Mouse (Mus musculus) midbrain, embryonic 16.5 days (tissue): ENCODE results near the gene Spock1. TPM values are rescaled to one million over a fixed set of nuclear protein-coding genes. Genes with fewer than 3 reads are reported as not detected.

Experiments used
- ATAC-seq: fragments of 200-750 bp; cut with Nextera tagmentation; 2 replicates; pipeline ENCODE4 v1.8.0; 2017; ENCODE audit warnings: moderate TSS enrichment
- H3K27ac ChIP-seq: fragments of 300-500 bp; sonication (generic); 2 replicates; pipeline ENCODE4 v1.5.1; 2014; ENCODE audit warnings: mild to moderate bottlenecking, low read length, mixed read lengths
- H3K27me3 ChIP-seq: fragments of 300-500 bp; sonication (generic); 2 replicates; pipeline ENCODE4 v1.6.1; 2014; ENCODE audit warnings: low read depth, low read length, mixed read lengths; ENCODE audit not compliant: control insufficient read depth, insufficient read depth
- H3K36me3 ChIP-seq: fragments of 300-500 bp; sonication (generic); 2 replicates; pipeline ENCODE4 v1.6.1; 2014; ENCODE audit warnings: mild to moderate bottlenecking, low read length, moderate library complexity, mixed read lengths; ENCODE audit not compliant: control insufficient read depth, insufficient read depth
- H3K4me1 ChIP-seq: fragments of 300-500 bp; sonication (generic); 2 replicates; pipeline ENCODE4 v1.6.1; 2014; ENCODE audit warnings: mild to moderate bottlenecking, low read length, mixed read lengths; ENCODE audit not compliant: control insufficient read depth, insufficient read depth
- H3K4me2 ChIP-seq: fragments of 300-500 bp; sonication (generic); 2 replicates; pipeline ENCODE4 v1.6.1; 2014; ENCODE audit warnings: mild to moderate bottlenecking, low read length, mixed read lengths
- H3K4me3 ChIP-seq: fragments of 300-500 bp; sonication (generic); 2 replicates; pipeline ENCODE4 v1.5.1; 2014; ENCODE audit warnings: low read depth, mild to moderate bottlenecking, low read length, moderate library complexity, mixed read lengths
- H3K9ac ChIP-seq: fragments of 300-500 bp; sonication (generic); 2 replicates; pipeline ENCODE4 v1.6.1; 2014; ENCODE audit warnings: low read depth, low read length, mixed read lengths
- H3K9me3 ChIP-seq: fragments of 300-500 bp; sonication (generic); replicated peaks from 2 replicates; pipeline ENCODE4 v1.6.1; 2014; ENCODE audit warnings: mild to moderate bottlenecking, low read length, mixed read lengths; ENCODE audit not compliant: control insufficient read depth, poor library complexity, severe bottlenecking
- WGBS: fragments of 180-500 bp; shearing (Covaris S2); extraction: QIAGEN DNeasy Blood & Tissue Kit; methylation state at CpG from one replicate; pipeline ENCODE4 v1.1.7; 2014; 5-methylcytosine and 5-hydroxymethylcytosine counted together
- polyA plus RNA-seq: library from polyadenylated mRNA; unstranded; fragments of >200 nt; fragmentation: Nextera tagmentation; extraction: Ambion mirVana; gene quantifications from 2 replicates; pipeline ENCODE4 v1.2.1, GENCODE M21; 2015

The Spock1 gene
- polyA plus RNA-seq, 1 experiment from 2014 or later, result 81.8 TPM

DNA sequence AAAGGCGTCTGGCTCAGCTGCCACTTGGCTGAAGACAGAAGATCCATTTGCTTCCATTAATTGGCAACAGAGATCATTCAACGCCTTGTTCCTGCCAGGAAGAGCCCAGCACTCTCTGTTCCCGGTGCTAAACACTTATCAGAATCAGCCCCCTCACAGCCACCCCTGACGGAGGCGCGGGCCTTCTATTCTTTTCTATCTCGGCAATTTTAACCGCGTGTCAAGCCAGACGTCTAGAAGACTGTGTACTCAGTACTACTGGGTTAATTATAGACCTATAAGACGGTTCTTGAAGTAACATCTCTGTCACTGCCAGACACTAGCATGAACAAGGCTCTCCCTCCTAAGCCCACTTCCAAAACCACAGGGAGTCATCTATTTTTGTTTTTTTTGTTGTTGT lies 222.9 kb downstream of the Spock1 start:
- H3K36me3 ChIP-seq, result no peaks in the 10 kb centered on the region
- no peaks in the 10 kb centered on the region for H3K9me3 ChIP-seq
- H3K4me1 ChIP-seq, result no peaks in the 10 kb centered on the region
- no peak overlapping the region for H3K4me2 ChIP-seq
- no peak for ATAC-seq
- no peaks in the 10 kb centered on the region for H3K27me3 ChIP-seq
- no peak overlapping the region for H3K9ac ChIP-seq
- no peak overlapping the region for H3K4me3 ChIP-seq
- H3K27ac ChIP-seq, result no peak overlapping the region
- 65% methylated on average over 11 of the region's 11 CpGs for WGBS

DNA sequence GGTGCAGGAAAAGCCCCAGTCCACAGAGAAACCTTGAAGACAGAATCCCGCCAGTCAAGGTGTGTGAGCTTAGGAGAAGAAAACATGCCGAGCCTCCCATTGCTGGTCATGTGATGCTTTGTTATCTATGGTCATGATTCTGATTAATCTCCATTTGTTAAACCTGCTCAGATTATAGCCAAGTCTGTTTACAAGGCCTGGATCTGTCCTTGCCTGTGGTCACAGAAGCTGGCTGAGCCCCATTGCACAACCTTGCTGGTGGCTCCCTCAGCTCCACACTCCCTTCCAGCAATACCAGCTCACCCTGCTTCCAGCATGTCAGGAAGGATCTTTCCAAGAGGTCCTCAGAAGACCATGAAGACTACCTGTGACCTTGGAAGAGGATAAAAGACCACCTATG lies 228.5 kb downstream of the Spock1 start:
- no peaks in the 10 kb centered on the region for H3K9me3 ChIP-seq
- no peaks in the 10 kb centered on the region for H3K27me3 ChIP-seq
- WGBS, result 83% methylated on average over 2 of the region's 2 CpGs
- no peak overlapping the region for H3K27ac ChIP-seq
- no peak overlapping the region for H3K9ac ChIP-seq
- peaks cover 2% of the 10 kb centered on the region; the same call in 1 of the 2 replicates for H3K4me1 ChIP-seq
- ATAC-seq, result no peak
- no peak overlapping the region for H3K4me3 ChIP-seq
- no peaks in the 10 kb centered on the region for H3K36me3 ChIP-seq
- no peak overlapping the region for H3K4me2 ChIP-seq

DNA sequence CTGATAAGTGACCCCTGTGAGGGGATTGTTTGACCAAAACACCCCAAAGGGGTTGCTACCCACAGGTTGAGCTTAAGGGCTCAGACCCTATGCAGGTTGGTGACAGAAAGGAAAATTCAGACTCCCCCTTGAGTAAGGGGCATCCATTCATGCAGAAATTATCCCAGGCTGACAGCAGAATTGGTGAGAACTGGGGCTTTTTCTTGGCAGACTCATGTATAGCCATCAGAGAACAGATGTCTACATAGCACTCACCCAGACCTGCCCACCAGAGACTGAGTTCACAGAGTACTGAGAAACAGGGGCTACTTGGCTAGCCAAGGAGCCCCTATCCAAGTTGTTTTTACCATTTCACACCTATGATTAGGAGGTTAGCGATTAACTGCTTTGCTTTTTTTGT lies 231.3 kb downstream of the Spock1 start:
- H3K27ac ChIP-seq, result no peak overlapping the region
- H3K36me3 ChIP-seq, result no peaks in the 10 kb centered on the region
- no peaks in the 10 kb centered on the region for H3K27me3 ChIP-seq
- ATAC-seq, result no peak
- 88% methylated on average over 1 of the region's 1 CpGs for WGBS
- H3K4me1 ChIP-seq, result peaks cover 5% of the 10 kb centered on the region
- H3K9me3 ChIP-seq, result no peaks in the 10 kb centered on the region
- no peak overlapping the region for H3K4me2 ChIP-seq
- H3K9ac ChIP-seq, result no peak overlapping the region
- no peak overlapping the region for H3K4me3 ChIP-seq

DNA sequence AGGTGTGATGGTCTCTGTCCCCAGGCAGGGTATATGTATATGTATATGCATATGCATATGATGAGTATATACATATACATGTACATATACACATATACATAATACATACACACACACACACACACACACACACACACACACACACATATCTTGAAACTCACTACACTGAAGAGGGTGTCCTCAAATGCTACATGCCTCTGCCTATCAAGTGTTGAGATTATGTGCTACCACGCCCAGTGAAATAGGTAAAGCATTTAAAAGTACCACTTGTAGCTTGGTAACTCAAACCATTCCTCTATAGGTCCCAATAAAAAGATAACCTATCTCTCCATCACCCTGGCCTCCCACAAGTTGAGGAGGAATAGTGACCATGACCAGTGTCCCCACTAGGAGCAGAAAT lies 234.7 kb downstream of the Spock1 start:
- 95% methylated on average over 1 of the region's 1 CpGs for WGBS

DNA sequence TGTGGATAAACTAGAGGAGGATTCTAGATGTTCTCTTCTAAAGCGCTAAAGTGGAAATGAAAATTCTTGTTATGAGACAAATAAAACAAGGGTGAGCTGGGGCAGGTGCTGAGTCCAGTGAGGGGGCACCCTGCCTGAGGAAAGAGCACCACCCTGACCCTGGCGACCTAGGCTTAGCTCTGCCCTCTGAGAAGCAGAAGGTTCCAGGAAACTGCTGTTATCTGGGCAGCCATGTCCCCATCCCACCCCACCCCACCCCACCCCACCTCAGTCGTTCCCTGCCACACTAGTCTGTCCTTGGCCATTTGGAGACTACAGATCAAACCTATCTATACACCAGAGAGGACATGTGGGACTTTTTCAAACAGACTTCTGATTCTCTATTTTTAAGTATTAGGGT lies 235.4 kb downstream of the Spock1 start:
- Histone ChIP-seq H3K27ac (no peak overlapping the region), H3K4me3 (no peak overlapping the region), H3K4me1 (peaks cover 14% of the 10 kb centered on the region), H3K9ac (no peak overlapping the region), H3K36me3 (no peaks in the 10 kb centered on the region), H3K27me3 (no peaks in the 10 kb centered on the region), H3K4me2 (no peak overlapping the region), H3K9me3 (no peaks in the 10 kb centered on the region)
- ATAC-seq, result no peak
- 86% methylated on average over 3 of the region's 3 CpGs for WGBS

More for the DNA sequence above, 234.7 kb downstream of the Spock1 start:
- no peak overlapping the region for H3K4me3 ChIP-seq
- H3K9me3 ChIP-seq, result no peaks in the 10 kb centered on the region
- H3K36me3 ChIP-seq, result no peaks in the 10 kb centered on the region
- no peaks in the 10 kb centered on the region for H3K27me3 ChIP-seq
- no peak for ATAC-seq
- H3K9ac ChIP-seq, result no peak overlapping the region
- H3K4me1 ChIP-seq, result peaks cover 13% of the 10 kb centered on the region
- H3K4me2 ChIP-seq, result no peak overlapping the region
- H3K27ac ChIP-seq, result no peak overlapping the region

DNA sequence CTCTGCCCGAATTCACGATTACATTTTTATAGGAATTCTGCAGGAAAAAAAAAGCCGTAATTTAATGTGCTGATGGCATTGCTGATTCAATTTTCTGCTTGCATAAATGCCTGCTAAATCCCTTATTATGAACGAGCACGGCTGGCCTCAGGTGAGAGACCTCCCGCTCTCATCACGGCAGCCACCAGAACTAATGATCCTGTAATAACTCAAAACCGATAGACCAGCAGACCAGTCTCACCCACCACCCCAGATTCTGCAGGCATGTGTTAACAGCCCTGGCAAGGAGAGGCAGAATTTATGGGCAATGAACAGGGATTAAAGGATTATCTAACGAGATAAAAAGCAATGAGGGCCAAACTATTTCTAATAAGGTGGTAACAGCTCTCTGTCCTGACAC lies 236.2 kb downstream of the Spock1 start:
- Histone ChIP-seq H3K4me3 (no peak overlapping the region), H3K27ac (no peak overlapping the region), H3K9me3 (no peaks in the 10 kb centered on the region), H3K27me3 (no peaks in the 10 kb centered on the region), H3K4me1 (peaks cover 15% of the 10 kb centered on the region), H3K36me3 (no peaks in the 10 kb centered on the region), H3K4me2 (no peak overlapping the region), H3K9ac (no peak overlapping the region)
- ATAC-seq, result no peak
- 41% methylated on average over 9 of the region's 9 CpGs for WGBS

DNA sequence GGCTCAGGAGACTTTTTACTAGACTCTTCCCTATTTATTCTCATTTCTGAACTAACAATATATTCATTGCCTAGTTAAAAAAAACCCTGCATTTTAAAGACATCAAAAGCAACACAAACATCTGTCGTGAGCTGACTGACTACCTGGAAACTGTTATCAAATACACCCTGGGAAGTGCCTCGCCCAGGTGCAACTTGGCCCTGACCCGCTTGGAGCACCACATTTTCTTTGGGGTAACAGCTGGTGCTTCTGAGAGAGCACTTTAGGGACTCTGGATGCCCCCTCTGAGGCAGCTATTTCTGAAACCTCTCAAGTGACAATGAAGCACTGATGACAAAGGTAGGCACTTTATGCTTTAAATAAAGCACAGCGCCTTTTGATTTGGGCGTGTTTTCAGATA lies 236.8 kb downstream of the Spock1 start:
- no peak overlapping the region for H3K9ac ChIP-seq
- H3K4me1 ChIP-seq, result peaks cover 21% of the 10 kb centered on the region
- H3K27me3 ChIP-seq, result no peaks in the 10 kb centered on the region
- H3K36me3 ChIP-seq, result no peaks in the 10 kb centered on the region
- no peak for ATAC-seq
- WGBS, result 77% methylated on average over 5 of the region's 5 CpGs
- no peak overlapping the region for H3K27ac ChIP-seq
- no peak overlapping the region for H3K4me2 ChIP-seq
- no peaks in the 10 kb centered on the region for H3K9me3 ChIP-seq
- H3K4me3 ChIP-seq, result no peak overlapping the region

DNA sequence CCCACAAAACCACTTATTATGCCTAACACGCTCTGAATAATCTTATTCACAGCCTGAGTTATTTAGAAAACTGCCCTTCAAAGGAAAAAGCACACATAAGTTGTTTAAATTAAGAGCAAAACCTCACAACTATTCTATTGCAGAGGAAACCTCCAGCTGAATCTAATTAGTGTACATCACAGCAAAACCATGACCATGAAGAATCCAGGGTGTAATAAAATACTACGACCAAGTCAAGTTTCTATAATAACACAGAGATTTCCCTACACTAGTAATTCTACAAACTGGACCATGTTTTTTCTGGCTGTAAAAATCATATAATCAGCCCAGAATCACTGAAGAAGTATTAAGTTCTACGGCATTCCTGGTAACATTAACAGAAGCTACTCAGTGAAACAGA lies 240.5 kb downstream of the Spock1 start:
- no peak for ATAC-seq
- H3K4me2 ChIP-seq, result no peak overlapping the region
- no peaks in the 10 kb centered on the region for H3K36me3 ChIP-seq
- H3K27me3 ChIP-seq, result no peaks in the 10 kb centered on the region
- H3K9ac ChIP-seq, result no peak overlapping the region
- peaks cover 21% of the 10 kb centered on the region for H3K4me1 ChIP-seq
- no peaks in the 10 kb centered on the region for H3K9me3 ChIP-seq
- no peak overlapping the region for H3K4me3 ChIP-seq
- 56% methylated on average over 3 of the region's 3 CpGs for WGBS
- H3K27ac ChIP-seq, result no peak overlapping the region

DNA sequence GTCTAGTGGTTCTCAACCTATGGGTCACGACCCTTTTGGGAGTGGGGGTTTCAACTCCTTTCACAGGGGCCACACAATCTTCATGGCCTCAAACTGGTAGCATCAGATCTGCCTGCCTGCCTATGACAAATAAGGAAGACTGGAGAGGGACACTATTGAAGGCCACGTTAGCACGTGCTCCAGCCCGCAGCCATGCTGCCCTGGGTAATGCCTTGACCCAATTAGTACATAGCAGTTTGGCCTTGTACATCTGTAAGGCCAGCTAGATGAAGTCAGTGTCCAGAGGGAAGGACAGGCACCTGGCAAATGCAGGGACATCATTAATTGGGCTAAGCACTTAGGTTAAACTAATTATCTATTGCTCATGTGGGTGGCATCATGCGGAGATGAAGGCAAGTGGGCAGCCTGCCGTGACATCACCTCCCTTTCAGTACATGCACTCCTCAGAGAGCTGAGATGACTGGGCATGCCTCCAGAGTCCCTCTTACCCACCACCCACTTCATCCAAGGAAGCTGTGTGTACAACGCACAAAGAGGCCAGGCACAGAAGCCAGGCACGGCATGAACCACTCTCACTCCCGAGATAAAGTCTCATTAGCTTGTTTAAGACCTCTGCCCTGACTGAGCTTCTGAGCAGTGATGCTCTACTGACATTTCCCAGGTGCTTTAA lies 241.8 kb downstream of the Spock1 start:
- no peak overlapping the region for H3K4me3 ChIP-seq
- H3K9me3 ChIP-seq, result no peaks in the 10 kb centered on the region
- H3K4me2 ChIP-seq, result no peak overlapping the region
- H3K9ac ChIP-seq, result no peak overlapping the region
- no peaks in the 10 kb centered on the region for H3K36me3 ChIP-seq
- peaks cover 14% of the 10 kb centered on the region for H3K4me1 ChIP-seq
- ATAC-seq, result no peak
- H3K27me3 ChIP-seq, result no peaks in the 10 kb centered on the region
- H3K27ac ChIP-seq, result no peak overlapping the region
- WGBS, result 43% methylated on average over 9 of the region's 9 CpGs
